Mouse (Mus musculus) neural tube, embryonic 13.5 days (tissue): ENCODE measurements around the gene Hrasls5. TPM values are rescaled to one million over a fixed set of nuclear protein-coding genes. Genes with fewer than 3 reads are reported as not detected.

ENCODE experiments used
- ATAC-seq: fragments of 200-750 bp; cut with Nextera tagmentation; 2 replicates; pipeline ENCODE4 v1.8.0; 2017; ENCODE audit warnings: low read depth, mild to moderate bottlenecking, moderate TSS enrichment, moderate library complexity
- H3K27ac ChIP-seq: fragments of 300-500 bp; sonication (generic); replicated peaks from 2 replicates; pipeline ENCODE4 v1.5.1; 2015; ENCODE audit warnings: moderate library complexity, mild to moderate bottlenecking, inconsistent platforms
- H3K27me3 ChIP-seq: fragments of 300-500 bp; sonication (generic); 2 replicates; pipeline ENCODE4 v1.6.1; 2015; ENCODE audit warnings: mild to moderate bottlenecking, inconsistent platforms
- H3K36me3 ChIP-seq: fragments of 300-500 bp; sonication (generic); 2 replicates; pipeline ENCODE4 v1.6.1; 2015; ENCODE audit warnings: mild to moderate bottlenecking, inconsistent platforms
- H3K4me1 ChIP-seq: fragments of 300-500 bp; sonication (generic); replicated peaks from 2 replicates; pipeline ENCODE4 v1.6.1; 2015; ENCODE audit warnings: inconsistent platforms
- H3K4me2 ChIP-seq: fragments of 300-500 bp; sonication (generic); 2 replicates; pipeline ENCODE4 v1.6.1; 2015; ENCODE audit warnings: inconsistent platforms, mild to moderate bottlenecking, moderate library complexity
- H3K4me3 ChIP-seq: fragments of 300-500 bp; sonication (generic); 2 replicates; pipeline ENCODE4 v1.5.1; 2015; ENCODE audit warnings: mild to moderate bottlenecking, inconsistent platforms
- H3K9ac ChIP-seq: fragments of 300-500 bp; sonication (generic); 2 replicates; pipeline ENCODE4 v1.6.1; 2015; ENCODE audit warnings: moderate library complexity, mild to moderate bottlenecking, inconsistent platforms
- H3K9me3 ChIP-seq: fragments of 300-500 bp; sonication (generic); 2 replicates; pipeline ENCODE4 v1.6.1; 2016; ENCODE audit warnings: inconsistent platforms
- WGBS: fragments of 180-500 bp; shearing (Covaris S2); methylation state at CpG from one replicate; pipeline ENCODE4 v1.1.7; 2015; 5-methylcytosine and 5-hydroxymethylcytosine counted together
- polyA plus RNA-seq: library from polyadenylated mRNA; unstranded; fragments of >200 nt; fragmentation: Nextera tagmentation; extraction: Ambion mirVana; gene quantifications from 2 replicates; pipeline ENCODE4 v1.2.1, GENCODE M21; 2015

Hrasls5 gene
- polyA plus RNA-seq, 1 experiment from 2014 or later: not detected

- no peaks in the 10 kb centered on the region for H3K9me3 ChIP-seq
- WGBS: 79% methylated on average over 5 of the region's 5 CpGs
- ATAC-seq: no peak
Observed at GRCm38 (mm10) chr19:7616231-7616930, 4.0 kb downstream of the Hrasls5 start.

DNA sequence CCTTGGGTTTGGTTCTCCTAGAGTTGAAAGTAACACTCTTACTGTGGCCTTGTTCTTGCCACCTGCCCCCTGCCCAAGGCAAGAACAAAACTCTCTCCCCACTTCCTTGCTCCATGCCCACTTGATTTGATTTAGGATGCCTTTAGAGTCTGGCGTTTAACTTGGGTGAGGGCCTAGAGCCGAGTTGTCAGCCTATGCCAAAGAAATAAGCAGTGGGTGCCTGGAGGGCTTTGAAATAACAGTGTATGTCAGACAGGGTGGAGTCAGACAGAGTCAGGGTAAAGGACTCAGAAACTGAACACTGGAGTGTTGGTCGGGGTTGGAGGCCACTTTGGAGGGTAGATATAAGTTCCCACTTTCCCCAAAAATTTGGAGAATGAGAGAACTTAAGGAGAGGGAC, 4.7 kb downstream of the Hrasls5 start:
- peaks cover 19% of the 10 kb centered on the region for H3K27me3 ChIP-seq
- ATAC-seq: no peak
- no peaks in the 10 kb centered on the region for H3K36me3 ChIP-seq
- H3K9ac ChIP-seq: no peak overlapping the region
- peaks cover 5% of the 10 kb centered on the region; the same call in 1 of the 2 replicates for H3K4me1 ChIP-seq
- H3K4me2 ChIP-seq: no peak overlapping the region
- H3K4me3 ChIP-seq: no peak overlapping the region
- WGBS: 56% methylated on average over 3 of the region's 3 CpGs
- no peaks in the 10 kb centered on the region for H3K9me3 ChIP-seq
- no peak overlapping the region for H3K27ac ChIP-seq

More at GRCm38 (mm10) chr19:7616231-7616930, 4.0 kb downstream of the Hrasls5 start:
- no peak overlapping the region for H3K9ac ChIP-seq
- H3K4me2 ChIP-seq: no peak overlapping the region
- H3K27me3 ChIP-seq: peaks cover 26% of the 10 kb centered on the region
- H3K27ac ChIP-seq: no peak overlapping the region
- peaks cover 12% of the 10 kb centered on the region for H3K4me1 ChIP-seq
- H3K36me3 ChIP-seq: no peaks in the 10 kb centered on the region
- H3K4me3 ChIP-seq: no peak overlapping the region

DNA sequence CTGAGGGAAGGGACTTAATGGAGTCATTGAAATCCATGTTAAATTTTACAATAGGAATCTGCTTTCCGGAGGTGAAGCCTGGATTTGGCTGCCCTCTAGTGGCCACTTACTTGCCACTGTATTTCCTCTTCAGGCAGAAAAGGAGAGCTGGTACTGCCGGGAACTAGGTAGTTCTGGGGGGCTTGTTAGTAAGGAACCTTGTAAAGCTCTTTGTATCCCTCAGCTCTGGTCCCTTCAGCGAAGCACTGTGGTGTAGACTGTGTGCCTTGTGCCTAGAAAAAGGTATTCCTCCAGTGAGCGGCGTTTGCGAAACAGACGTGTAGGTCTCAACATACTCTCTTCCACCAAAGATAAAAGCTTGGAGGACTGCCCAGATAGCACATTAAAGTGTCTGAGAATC, 5.4 kb downstream of the Hrasls5 start:
- Histone ChIP-seq H3K36me3 (no peaks in the 10 kb centered on the region), H3K4me2 (no peak overlapping the region), H3K9me3 (no peaks in the 10 kb centered on the region), H3K27ac (no peak overlapping the region), H3K9ac (0 out of 2 replicates have a peak overlapping the region, but pooled peaks have one; percentile 12), H3K27me3 (peaks cover 14% of the 10 kb centered on the region), H3K4me3 (no peak overlapping the region), H3K4me1 (no peaks in the 10 kb centered on the region; the same call in 1 of the 2 replicates)
- no peak for ATAC-seq
- WGBS: 47% methylated on average over 7 of the region's 7 CpGs

GRCm38 (mm10) chr19:7633021-7633420, 20.7 kb downstream of the Hrasls5 start:
- Histone ChIP-seq H3K4me3 (no peak overlapping the region), H3K27me3 (no peaks in the 10 kb centered on the region), H3K4me1 (no peaks in the 10 kb centered on the region), H3K36me3 (no peaks in the 10 kb centered on the region), H3K9me3 (no peaks in the 10 kb centered on the region), H3K4me2 (no peak overlapping the region), H3K9ac (no peak overlapping the region), H3K27ac (no peak overlapping the region)
- ATAC-seq: no peak

GRCm38 (mm10) chr19:7633786-7634185, 21.4 kb downstream of the Hrasls5 start:
- no peak for ATAC-seq
- no peak overlapping the region for H3K4me2 ChIP-seq
- no peaks in the 10 kb centered on the region for H3K4me1 ChIP-seq
- no peak overlapping the region for H3K9ac ChIP-seq
- no peaks in the 10 kb centered on the region for H3K36me3 ChIP-seq
- no peaks in the 10 kb centered on the region for H3K27me3 ChIP-seq
- H3K9me3 ChIP-seq: no peaks in the 10 kb centered on the region
- no peak overlapping the region for H3K4me3 ChIP-seq
- no peak overlapping the region for H3K27ac ChIP-seq
- WGBS: 71% methylated on average over 1 of the region's 1 CpGs

DNA sequence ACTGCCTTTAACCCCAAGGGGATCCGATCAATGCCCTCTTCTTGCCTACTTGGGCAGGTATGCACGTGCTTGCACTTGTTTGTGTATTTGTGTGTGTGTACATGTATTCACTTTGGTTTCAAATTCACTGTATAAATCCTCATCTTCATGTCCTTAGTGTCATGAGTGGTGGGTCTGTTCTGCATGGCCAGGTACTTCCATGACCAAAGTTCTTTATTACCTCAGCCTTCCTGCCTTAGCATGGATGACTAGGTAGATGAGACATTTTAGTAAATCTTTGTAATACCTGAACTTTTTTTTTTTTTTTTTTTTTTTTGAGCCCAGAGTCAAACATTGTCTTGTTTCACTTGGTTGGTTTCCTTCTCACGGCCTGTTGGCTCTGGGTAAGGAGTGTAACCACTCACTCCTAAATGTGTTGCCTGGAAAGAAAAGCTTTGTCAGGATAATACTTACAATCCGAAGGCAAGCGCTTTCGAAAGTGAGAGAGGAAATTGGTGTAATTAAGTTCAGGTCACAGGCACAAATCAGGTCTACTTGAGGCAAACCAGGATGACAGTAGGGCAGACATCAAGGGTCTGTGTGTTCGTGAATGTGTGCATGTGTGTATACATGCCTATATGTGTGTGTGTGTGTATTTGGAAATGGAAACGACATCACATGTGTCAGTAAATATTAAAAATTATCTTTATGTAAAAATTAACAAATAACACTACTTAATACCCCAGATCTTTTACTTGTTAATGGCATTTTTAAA, 36.7 kb downstream of the Hrasls5 start:
- ATAC-seq: no peak
- Histone ChIP-seq H3K9me3 (no peaks in the 10 kb centered on the region), H3K36me3 (no peaks in the 10 kb centered on the region), H3K4me3 (no peak overlapping the region), H3K27me3 (no peaks in the 10 kb centered on the region), H3K27ac (no peak overlapping the region), H3K4me1 (no peaks in the 10 kb centered on the region), H3K9ac (no peak overlapping the region), H3K4me2 (no peak overlapping the region)
- 82% methylated on average over 8 of the region's 8 CpGs for WGBS

GRCm38 (mm10) chr19:7672033-7672432, 59.7 kb downstream of the Hrasls5 start:
- ATAC-seq: no peak
- 42% methylated on average over 1 of the region's 1 CpGs for WGBS
- H3K4me1 ChIP-seq: no peaks in the 10 kb centered on the region
- no peak overlapping the region for H3K9ac ChIP-seq
- H3K27me3 ChIP-seq: no peaks in the 10 kb centered on the region
- H3K4me2 ChIP-seq: no peak overlapping the region
- H3K36me3 ChIP-seq: no peaks in the 10 kb centered on the region
- H3K9me3 ChIP-seq: no peaks in the 10 kb centered on the region
- H3K4me3 ChIP-seq: no peak overlapping the region
- no peak overlapping the region for H3K27ac ChIP-seq

DNA sequence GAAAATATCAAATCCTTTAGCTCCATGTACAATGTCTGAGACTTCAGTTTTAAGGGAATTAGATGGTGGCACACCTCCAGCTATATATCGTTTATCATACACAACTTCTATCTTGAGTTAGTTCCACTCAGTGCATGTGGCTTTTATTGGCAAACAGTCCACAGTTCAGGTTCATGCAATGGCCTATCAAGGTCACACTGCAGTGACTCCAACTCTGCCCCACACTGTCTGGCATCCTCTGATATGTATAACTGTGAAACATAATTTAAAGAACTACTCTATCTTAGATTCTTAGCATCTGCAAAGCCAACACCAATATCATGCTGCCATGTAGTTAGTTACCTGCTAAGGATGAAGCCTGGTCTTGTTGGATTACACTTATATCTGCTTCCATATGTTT, 75.6 kb downstream of the Hrasls5 start:
- H3K9me3 ChIP-seq: no peaks in the 10 kb centered on the region
- ATAC-seq: no peak
- WGBS: 89% methylated on average over 1 of the region's 1 CpGs
- no peak overlapping the region for H3K4me3 ChIP-seq
- H3K9ac ChIP-seq: no peak overlapping the region
- H3K27me3 ChIP-seq: no peaks in the 10 kb centered on the region
- H3K4me2 ChIP-seq: no peak overlapping the region
- no peaks in the 10 kb centered on the region for H3K4me1 ChIP-seq
- no peak overlapping the region for H3K27ac ChIP-seq
- no peaks in the 10 kb centered on the region for H3K36me3 ChIP-seq

Other genes starting within 250 kb of the Hrasls5 start
- 29.1 and 29.2 TPM in 2 replicates for gene Spindoc, start 229.5 kb upstream of the Hrasls5 start, polyA plus RNA-seq
- gene 2700081O15Rik, start 194.9 kb upstream of the Hrasls5 start, polyA plus RNA-seq: 16.5 and 17.0 TPM in 2 replicates
- 518 and 529 TPM in 2 replicates for gene Rtn3, start 129.3 kb upstream of the Hrasls5 start, polyA plus RNA-seq
- gene Atl3, start 118.5 kb upstream of the Hrasls5 start, polyA plus RNA-seq: 6.8 and 6.9 TPM in 2 replicates
- 2.9 and 4.8 TPM in 2 replicates for gene Pla2g16, start 55.1 kb upstream of the Hrasls5 start, polyA plus RNA-seq
- 0.11 TPM in 1 of 2 replicates, not detected in the other for gene Lgals12, start 5.3 kb upstream of the Hrasls5 start, polyA plus RNA-seq
- not detected in 2 replicates for gene Slc22a19, start 98.8 kb downstream of the Hrasls5 start, polyA plus RNA-seq
- not detected in 2 replicates for gene Slc22a26, start 190.1 kb downstream of the Hrasls5 start, polyA plus RNA-seq